Mouse (Mus musculus) CH12F3 (cell line): ENCODE measurements around the gene Ergic1.

Experiments used
- in situ Hi-C: fragments of 300-500 bp; cut with MboI; formaldehyde crosslinking; loops from 2 replicates; pipeline ENCODE4 v1.14.3; 2020; ENCODE audit warnings: low sequenced_read_pairs

Gene Ergic1

DNA sequence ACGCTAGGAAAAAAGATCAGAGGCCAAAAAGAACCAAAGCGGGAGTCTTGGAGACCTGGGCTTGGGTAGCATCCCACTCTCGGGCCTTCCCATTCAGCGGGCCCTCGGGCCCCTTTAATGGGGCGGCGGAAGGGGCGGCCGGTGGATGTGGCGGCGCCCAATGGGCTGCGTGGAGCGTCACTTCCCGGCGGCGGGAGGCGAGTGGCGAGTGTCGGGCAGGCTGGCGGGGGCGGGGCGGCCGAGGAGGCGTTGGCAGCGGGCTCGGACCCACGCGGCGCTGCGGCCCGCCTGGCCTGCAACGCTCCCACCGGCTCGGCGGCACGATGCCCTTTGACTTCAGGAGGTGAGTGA is at the start of gene Ergic1:
Gene Ergic1, plus strand, starts transcription at position 200 of the 351 bp plus-strand sequence.
- in situ Hi-C loops: no loop called here

GRCm38 (mm10) chr17:26511816-26512774 is 49.2 kb upstream of the Ergic1 start:
- in situ Hi-C loops: no loop called here

GRCm38 (mm10) chr17:26512961-26513360 is 48.3 kb upstream of the Ergic1 start:
- in situ Hi-C loops: no loop called here

DNA sequence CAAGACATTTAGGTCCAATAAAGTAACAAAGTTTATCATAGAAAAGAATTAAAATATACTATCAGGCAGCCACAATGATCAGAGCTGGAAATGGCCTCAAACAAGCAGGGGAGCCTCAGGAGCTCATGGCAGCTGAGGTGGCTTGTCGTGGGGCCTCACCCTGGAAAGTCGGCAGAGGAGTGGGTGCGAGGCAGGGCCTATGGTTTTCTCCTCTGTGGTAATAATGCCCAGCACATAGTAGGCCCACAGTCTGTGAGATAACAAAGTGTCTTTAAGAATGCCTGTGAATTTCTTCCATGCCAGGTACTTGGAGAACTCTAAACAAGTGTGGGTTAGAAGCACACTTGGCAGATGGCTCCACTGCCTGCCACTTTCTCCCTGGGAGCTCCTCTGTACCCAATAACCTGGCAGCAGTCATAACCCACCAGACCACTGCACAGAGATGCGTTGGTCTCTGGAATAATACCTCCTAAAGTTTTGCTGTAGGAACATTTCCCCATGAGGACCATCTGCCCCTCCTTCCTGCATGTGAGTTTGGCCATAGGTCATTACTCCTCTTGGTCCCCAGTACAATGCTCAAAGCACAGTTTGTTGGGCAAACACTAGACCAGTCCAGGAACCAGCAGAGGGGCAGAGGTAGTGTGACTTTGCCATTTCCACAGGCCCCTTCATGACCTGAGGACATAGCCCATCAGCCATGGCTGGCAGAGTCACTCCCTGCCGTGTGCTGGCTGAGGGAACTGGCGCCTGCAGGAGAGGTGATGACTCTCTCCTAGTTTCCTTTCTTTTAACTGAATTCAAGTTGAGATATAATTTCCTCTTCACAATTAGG is 47.6 kb upstream of the Ergic1 start:
- in situ Hi-C loops: no loop called here

- in situ Hi-C loops: no loop called here
Observed at GRCm38 (mm10) chr17:26514581-26515030, 46.7 kb upstream of the Ergic1 start.

DNA sequence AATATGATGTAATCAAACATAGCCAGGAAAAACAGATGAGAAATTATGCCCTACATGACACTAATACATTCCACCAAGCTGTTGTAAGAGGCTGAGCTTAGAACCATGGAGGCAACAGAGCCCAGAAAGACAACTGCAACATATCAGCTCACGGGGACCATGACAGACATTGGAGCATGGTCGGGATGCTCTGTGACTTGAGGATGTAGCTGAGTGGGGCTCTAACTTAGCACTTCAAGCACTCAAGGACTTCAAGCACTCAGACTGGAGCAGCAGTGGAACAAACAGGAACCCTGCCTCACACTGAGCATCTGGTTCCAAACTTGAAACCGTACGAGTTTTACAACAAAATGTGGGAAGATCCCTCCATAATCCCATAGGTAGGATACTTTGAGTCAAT is 45.6 kb upstream of the Ergic1 start:
- in situ Hi-C loops: no loop called here

- in situ Hi-C loops: no loop called here
Observed at GRCm38 (mm10) chr17:26518306-26518705, 43.0 kb upstream of the Ergic1 start.

DNA sequence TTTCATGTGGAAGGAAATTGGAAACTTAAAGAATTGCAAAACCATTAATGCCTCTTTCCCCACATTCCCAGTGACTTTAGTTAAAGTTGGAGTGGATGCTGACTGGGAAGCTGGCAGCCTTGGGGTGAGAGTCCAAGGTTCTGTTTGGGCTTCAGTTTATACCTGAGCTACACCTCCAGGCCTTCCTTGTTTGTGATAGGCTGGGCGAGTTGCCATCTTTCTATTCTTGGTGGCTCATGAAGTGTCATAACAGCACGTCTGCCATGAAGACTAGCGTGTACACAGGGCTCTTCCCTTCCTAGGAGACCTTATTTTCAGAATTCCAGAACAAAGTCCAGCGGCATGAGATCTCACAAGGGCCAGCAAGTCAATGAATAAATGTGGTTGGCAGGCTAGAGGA is 38.6 kb upstream of the Ergic1 start:
- in situ Hi-C loops: no loop called here

- in situ Hi-C loops: no loop called here
Observed at GRCm38 (mm10) chr17:26524316-26524715, 37.0 kb upstream of the Ergic1 start.

GRCm38 (mm10) chr17:26524801-26525200 is 36.5 kb upstream of the Ergic1 start:
- in situ Hi-C loops: no loop called here

- in situ Hi-C loops: no loop called here
Observed at GRCm38 (mm10) chr17:26525316-26525715, 36.0 kb upstream of the Ergic1 start.

DNA sequence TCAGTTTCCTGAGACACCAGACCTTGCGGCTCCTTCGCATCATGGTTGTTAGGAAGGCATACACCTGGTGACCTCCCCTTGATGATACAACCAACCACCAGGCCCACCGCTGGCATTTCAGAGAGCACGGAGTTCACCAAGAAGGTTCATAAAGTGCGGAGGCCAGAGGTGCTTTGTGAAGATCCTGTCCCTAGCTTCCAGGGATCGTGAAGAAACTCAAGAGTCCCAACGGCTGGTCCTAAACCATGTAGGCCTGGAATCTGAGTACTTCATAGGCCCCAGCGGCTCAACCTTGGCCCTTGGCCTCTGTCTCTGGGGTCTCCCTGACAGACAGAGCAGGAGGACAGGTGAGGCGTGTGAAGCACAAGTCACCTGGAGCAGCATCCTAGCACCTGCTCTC is 34.0 kb upstream of the Ergic1 start:
- in situ Hi-C loops: no loop called here

DNA sequence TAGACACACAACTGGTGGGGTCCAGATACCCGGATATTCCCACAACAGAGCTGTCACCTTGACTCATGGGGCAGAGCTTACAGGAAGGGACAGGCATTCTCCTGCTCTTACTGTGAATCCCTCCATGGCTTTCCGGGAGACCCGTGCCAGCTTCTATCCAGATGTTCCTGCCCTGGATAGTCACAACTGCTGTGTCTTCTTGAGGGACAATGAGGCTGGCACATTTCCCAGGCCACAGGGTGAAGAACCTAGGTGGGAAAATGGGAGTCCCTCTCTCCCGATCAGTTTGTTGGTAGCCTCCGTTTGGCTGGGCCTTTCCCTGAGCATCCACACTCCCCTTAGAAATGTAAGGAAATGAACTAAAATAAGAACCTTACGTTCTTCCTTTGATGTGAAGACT is 32.5 kb upstream of the Ergic1 start:
- in situ Hi-C loops: no loop called here

- in situ Hi-C loops: no loop called here
Observed at GRCm38 (mm10) chr17:26529791-26530241, 31.5 kb upstream of the Ergic1 start.

DNA sequence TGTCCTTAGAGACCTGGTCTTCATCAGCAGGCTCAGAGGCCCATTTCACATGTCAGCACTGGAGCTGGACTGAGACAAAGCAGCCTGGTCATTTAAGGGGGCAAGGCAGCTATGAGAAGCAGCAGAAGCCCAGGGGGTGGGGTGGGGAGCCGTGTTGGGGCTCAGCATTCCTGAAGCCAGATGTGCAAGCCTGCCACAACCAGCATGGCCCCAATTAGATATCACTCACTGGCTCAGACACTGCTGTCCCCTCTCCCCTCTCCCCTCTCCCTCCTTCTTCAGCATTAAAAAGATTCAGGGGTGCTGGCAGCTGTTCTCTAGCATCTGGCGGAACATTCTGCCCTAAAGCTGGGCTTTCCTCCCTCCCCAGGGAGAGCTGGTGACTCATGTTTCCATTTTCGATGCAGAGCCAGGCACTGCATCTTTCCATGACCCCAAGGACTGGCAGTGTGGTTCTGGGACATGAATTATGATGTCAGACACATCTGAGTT is 30.7 kb upstream of the Ergic1 start:
- in situ Hi-C loops: no loop called here

GRCm38 (mm10) chr17:26531395-26532027 is 29.8 kb upstream of the Ergic1 start:
- in situ Hi-C loops: no loop called here

DNA sequence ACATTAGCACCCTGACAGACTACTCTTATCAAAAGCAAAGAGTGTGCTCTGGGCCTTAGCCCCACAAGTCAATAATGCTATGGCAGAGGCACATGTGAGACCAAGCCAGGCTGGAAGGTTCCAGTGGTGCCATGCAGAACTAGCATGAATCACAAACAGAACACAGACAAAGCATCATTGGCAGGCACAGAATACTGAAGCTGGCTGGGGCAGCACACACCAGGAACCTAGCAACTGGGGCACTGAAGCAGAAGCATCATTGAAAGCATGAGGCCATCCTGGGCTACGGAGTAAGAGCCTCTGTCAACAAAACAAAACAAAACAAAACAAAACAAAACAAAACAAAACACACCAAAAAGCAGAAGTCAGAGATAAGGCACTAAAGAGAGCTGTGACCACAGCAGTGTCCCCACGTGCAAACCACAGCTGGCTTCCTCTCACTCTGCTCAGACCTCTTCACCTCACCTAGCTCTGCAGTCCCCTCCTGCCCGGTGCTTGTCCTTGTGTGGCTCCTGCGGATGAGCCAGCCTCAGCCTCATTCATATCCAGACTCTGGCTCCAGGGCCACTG is 28.7 kb upstream of the Ergic1 start:
- in situ Hi-C loops: no loop called here

- in situ Hi-C loops: no loop called here
Observed at GRCm38 (mm10) chr17:26533871-26534372, 27.4 kb upstream of the Ergic1 start.

DNA sequence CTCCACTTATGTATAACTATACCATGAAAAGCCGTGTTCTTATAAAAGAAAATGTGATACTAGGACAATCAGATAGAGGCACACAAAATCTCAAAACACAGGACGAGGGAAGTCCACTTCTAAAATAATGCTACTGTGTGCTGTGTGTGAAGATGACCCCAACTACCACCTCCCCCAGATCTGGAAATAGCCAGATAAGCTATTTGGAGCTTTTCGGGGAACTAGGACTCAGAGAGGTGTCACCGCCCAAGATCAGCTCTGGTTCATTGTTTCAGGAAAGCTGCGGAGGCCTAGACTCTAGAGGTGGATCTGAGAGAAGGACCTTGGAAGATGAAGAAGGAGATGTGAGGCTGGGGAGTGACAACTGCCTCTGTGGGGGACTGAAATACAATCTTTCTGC is 26.6 kb upstream of the Ergic1 start:
- in situ Hi-C loops: no loop called here
